Mouse (Mus musculus) liver, adult 2 months (tissue): ENCODE data around the gene Fut8.

ENCODE experiments used
- CTCF ChIP-seq: fragments of 200-500 bp; IDR thresholded peaks from 2 replicates; pipeline ENCODE4 v1.5.1; 2011; ENCODE audit warnings: low read depth, low read length, control low read depth
- POLR2A ChIP-seq: fragments of 200-500 bp; IDR thresholded peaks from 2 replicates; pipeline ENCODE4 v1.6.1; 2011; ENCODE audit warnings: low read length, control low read depth; ENCODE audit not compliant: insufficient read depth; ENCODE audit errors: extremely low read depth

GRCm38 (mm10) chr12:77481153-77481552 lies 243.2 kb downstream of the Fut8 start:
- no peak for TF ChIP-seq CTCF
- TF ChIP-seq POLR2A: no peak
